Mouse (Mus musculus) spleen, postnatal 14 days (tissue): Measurements from ENCODE around the gene Anpep.

ENCODE experiments used
- DNase-seq, 2 experiments: peaks; one replicate each; pipeline ENCODE4 v3.0.0; 2021 to 2022; ENCODE audit warnings: low spot score in 2 of 2

The Anpep gene

DNA sequence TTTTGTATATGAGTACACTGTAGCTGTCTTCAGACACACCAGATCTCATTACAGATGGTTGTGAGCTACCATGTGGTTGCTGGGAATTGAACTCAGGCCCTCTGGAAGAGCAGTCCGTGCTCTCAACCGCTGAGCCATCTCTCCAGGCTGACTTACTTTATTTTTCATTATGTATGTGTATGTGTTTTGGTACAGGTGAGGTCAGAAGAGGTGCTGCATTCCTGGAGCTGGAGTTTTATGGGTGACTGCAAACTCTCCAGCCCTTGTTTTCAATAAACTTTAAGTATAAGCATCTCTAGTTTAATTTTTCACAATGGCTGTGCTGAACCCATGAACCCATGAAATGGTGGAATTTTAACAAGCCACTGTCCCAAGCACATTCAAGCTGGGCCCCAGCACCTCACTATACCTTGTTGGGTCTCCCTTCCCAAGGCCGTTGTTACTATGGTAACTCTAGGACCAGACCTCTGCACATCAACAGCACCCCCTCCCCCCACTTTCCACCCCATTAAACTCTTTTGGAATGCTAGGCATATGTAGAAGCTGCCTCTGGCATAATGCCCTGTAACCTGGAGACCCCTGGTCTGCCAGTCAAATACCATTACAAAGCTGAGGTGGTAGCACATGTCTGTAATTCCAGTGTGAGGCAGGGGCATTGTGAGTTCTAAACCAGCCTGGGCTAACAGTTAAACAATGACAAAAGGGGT lies 5.6 kb upstream of the Anpep start:
- no peak for DNase-seq

DNA sequence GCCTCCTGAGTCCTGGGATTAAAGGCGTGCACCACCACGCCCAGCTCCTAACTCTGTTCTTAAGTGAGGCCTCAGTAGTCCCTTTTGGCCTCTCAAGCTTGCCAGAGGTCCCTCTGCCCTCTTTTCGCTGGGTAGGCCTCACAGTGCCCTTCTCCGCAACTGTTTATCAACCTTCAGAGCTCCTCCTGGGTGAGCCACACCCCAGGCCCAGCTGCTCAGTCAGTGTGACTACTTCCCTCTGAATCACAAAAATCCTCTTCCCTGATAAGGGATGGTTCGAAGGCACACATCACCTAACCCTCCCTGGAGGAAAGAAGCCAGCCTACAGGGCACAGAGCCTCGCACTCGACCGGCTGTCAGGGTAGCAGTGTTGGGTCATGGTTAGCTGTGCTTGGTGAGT lies 935 bp upstream of the Anpep start:
- DNase-seq, result no peak

DNA sequence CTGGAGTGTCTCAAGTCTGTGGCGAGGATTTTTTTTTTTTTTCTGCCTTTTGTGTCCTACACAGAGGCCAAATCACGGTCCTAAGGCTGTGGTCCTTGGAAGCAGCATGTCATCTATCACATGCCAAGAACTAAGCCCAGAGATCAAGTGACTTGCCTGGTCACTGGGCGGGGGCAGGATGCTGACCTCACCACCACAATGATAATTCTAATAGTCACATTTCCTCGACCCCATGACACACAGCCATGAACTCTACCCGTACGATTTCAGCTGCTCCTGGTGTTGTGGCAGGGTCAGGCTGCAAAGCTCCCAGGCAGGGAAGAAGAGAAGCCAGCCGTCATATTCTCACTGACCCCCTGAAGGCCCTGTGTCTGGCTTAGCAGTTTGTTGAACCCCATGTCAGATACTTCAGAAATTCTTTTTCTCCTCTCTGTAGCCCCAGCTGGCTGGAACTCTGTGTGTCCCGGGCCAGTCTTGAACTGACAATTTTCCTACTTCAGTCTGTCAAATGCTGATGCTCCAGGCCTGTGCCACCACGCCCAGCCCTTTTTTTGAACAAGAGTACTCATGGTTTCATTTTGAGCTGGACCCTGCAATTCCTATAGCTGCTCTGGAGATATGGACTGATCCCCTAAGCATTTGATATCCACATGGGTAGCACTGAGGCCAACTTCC lies 1.8 kb downstream of the Anpep start:
- DNase-seq, result no peak

DNA sequence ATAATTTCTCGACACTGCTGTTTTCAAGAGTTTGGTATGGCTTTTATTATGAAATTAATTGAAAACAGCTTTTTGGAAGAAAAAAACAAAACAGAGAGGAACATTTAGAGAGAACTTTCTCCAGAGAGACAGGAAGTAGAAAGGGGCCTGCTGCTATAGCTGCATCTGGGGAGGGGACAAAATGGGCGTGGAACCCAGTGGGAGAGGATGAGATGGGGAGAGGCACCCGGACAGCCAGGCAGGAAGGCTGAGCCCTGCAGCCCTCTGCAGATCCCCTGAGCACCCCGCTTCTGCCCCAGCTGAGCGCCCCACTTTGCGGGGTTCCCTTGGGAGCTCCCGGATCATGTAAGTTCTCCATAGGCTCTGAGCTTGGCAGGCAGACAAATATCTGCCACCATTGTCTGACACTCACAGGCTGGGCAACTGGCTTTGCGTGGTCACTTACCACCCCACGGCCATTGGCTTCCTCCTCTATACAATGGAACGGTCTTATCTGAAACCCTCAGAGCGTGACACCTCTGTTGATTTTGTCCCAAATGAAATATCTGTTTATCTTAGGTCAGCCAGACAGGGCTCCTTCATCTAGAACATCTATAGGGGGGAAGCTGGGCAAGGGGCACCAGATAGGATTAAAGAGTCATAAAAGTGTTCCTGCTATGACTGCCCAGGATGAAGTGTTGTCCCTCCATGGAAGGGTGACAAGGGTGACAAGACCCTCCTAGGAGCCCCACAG lies 2.5 kb downstream of the Anpep start:
- no peak for DNase-seq

DNA sequence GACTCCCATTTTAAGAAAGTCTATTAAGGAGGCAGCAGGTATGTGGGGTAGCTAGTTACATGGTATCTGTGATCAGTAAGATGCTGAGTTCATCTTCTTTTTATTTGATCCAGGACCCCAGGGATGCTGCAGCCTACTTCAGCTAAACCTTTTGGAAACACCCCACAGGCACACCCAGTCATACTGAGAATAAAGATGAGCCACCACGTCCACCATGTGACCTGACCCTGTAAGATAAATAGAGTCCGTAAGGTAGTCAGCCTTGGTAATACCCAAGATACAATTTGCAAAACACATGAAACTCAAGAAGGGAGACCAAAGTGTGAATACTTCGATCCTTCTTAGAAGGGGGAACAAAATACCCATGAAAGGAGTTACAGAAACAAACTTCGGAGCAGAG lies 4.6 kb downstream of the Anpep start:
- no peak for DNase-seq

DNA sequence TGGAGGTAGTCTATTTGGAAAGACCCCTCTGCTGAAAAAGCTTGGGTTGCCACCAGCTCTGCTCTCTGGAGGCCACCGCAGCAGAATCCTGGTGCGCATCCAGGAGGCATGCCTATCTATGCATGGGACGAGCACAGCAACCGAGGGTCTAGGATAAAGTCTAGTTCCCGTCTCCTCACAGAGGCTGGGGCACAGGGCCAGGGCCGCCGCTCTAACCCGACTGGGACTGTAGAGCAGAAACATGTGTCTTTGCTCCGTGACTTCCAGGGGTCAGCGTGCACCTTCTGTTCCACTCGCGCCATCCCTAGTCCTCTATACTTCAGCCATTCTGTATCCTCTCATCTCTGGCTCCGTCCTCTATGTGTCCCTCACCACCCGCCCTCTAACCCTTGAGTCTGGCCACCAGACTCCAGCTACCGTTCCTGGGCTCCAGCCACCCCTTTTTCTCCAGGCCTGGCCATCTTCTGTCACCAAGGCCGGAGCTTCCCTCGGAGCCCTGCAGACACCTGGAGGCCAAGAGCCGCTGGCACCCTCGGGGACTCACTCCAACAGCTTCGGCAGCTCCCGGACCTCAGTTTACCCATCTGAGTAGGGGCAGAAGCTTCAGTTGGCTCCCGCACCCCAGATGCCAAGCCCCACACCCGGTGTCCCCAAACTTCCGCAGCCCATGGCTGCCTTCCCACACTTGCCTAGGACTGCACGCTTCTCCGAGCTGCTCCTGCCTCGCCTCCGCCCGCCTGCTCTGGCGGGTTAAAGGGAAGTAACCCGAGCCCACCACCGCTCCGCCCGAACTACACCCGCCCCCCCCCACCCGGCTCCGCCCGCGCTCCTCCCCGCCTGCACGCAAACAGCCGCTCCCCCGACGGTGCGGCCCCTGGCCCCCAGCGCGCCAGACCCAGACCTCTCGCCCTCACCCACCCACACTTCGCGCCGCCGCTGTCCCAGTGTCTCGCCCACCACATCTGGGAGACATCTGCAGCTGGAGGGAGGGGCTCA lies 13.1 kb downstream of the Anpep start:
- DNase-seq, result no peak

DNA sequence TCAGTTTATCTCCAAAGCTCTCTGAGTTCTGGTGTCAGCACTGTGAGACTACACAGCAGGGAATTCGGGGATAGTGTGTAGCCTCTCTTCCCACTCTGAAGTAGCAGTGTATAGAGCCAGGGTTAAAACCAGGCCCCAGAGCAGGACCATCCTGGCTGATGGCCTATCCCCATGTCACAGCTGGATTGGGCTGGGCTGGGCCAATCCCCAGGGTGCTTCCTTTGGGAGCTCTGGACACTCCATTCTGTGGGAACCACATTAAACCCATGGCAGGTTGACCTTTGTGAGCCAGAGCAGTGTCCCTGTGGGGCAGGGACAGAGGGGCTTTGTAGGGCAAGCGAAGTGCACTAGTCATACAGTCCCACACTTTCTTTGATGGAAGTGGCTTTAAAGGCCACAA lies 14.5 kb downstream of the Anpep start:
- no peak for DNase-seq

DNA sequence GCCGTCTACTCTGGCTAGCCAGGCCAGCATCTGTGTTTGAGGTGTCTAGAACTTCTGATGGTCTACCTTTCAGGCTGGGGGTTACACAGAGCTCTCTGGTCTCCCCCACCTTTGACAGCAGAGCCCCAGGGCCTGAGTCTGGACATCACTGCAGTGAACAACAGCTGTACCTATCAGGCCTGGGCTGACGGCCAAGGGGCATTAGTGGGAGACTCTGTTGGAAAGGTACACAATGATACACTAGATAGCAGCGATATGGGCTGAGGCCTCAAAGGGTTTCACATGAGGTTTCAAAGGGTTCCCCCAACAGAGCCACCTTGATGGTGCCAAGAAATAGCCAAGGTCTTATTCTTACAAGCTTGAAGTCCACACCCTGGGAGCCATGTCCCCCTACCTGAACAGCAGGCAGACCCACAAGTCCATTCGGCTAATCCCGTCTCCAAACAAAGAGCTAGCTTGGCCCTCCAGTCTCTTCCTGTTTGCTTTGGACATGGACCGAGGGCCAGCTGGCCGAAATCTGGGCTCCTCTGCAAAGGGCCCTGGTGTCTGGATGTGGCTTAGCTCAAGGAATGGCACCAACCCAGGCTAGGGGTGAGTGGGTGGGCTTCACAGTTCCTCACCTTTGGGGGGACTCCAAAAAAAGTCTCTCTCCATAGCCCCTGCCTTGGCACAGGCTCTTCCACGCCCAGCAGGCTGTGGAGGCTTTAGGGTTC lies 16.6 kb downstream of the Anpep start:
- no peak for DNase-seq

DNA sequence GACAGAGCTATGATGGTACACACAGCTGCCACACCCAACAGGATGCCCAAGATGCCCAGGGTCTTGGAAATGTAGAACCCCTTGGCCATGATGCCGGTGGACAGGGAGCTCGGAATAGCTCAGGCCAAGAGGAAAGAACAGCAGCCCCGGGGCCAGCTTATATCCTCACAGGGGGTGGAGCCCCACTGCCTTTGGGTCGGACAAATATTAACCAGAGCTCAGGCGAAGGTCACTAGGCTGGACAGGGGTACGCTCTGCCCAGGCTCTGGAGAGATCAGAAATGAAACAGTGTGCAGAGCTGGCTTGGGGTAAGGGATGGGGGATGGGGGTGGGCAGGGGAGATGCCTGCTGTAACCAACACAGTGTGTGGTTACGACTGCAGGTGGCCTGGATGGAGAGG lies 18.7 kb downstream of the Anpep start:
- DNase-seq, result no peak

DNA sequence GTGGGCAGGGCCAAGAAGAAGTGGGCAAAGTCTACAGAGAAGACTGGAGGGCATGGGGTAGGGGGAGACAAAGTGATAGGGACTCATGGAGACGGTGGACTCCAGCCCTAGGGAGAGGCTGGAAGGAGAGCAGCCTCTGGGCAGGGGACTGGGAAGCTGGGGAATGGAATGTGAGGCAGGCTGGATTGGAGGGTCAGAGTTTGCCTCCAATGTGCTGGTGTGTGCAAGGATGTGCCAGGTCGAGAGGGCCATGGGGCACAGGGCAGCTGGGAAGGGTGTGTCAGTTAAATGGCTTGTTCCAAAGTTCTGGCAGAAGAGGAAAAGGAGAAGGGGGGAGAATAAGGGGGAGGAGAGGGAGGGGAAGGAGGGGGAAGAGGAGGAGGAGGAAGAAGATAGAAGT lies 23.6 kb downstream of the Anpep start:
- no peak for DNase-seq

DNA sequence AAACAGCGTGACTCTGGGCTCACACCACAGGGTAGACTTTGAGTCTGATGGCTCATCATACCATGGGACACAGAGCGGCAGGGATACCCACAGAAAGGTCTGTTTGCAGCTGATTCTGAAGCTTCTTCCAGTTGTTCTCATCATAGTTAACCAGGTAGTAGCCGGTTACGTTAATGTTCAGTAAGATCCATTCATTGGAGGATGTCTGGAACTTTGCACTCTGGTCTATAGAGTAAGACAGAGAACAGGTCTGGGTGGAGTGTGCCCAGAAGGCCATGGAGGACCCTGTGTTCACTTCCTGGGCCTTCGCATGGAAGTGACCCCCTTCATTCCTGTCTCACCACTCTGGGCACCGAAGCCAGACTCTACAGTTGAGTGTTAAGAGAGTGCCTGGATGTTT lies 25.7 kb downstream of the Anpep start:
- DNase-seq, result no peak

DNA sequence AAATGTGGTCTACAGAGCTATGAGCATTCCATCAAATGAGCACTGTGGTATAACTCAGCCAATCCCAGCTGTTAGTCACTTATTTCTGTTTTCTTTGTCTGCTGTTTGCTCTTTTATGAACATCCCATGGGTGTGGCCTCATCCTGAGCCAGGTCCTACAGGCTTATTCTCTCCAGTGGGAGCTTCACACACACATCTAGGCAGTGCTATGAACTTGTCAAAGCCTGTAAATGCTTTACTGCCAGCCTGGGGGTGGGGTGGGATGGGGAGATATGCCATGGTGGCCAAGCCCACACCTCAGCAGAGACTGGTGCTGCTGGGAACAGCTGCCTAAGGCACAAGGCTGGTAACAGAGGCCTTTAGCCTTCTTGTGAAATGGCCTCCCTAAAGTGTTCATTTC lies 27.9 kb downstream of the Anpep start:
- no peak for DNase-seq

DNA sequence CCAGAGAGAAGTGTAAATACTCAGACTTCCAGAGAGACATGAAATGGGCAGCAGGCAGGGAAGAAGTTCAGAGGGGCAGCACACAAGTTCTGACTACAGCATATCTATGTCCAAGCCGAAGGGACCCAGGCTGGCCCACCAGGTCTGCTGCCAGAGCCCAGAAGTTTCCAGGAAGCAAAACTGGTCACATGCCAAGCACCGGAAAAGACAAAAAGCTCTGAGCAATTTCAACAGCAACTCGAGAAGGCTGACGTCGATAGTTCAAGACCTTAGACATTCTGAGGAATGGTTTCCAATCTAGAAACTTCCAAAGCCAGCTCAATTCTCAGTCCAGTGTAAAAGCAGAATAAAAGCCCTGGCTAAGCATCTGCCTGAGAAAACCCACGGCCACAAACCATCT lies 29.3 kb downstream of the Anpep start:
- DNase-seq, result no peak

DNA sequence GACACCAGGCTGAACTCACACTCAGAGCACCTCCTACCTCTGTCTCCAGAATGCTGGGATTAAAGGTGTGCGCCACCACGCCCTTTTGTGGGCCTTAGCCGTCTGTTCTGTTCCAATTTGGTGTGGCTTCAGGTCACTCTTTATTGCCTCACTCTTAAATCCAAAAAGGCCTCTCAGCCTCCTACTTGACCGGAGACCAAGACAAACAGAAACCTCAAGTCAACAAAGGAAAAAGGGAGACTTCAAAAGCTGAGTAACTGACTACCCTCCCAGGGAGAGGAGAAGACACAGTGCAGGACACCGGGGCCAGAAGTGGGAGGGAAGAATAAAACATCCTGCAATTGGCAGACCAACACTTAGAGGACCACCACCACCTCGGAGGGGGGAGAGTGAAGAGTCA lies 29.7 kb downstream of the Anpep start:
- no peak for DNase-seq

DNA sequence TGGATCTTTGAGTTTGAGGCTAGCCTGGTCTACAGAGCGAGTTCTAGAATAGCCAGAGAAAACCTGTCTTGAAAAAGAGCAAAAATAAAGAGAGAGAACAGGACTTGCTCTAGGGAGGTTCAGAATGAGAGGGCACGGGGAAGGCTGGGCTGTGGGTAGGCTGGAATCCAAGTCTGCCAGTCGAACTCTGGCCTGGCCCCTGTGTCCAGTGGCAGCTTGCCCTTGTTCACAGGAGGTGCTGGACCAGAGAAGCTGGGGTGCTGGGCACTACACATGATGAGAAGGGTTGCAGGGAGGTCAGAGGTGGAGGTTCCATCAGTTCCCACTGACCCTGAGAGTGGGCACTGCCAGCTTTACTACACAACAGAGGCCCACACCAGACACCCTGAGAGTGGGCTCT lies 32.5 kb downstream of the Anpep start:
- no peak for DNase-seq

DNA sequence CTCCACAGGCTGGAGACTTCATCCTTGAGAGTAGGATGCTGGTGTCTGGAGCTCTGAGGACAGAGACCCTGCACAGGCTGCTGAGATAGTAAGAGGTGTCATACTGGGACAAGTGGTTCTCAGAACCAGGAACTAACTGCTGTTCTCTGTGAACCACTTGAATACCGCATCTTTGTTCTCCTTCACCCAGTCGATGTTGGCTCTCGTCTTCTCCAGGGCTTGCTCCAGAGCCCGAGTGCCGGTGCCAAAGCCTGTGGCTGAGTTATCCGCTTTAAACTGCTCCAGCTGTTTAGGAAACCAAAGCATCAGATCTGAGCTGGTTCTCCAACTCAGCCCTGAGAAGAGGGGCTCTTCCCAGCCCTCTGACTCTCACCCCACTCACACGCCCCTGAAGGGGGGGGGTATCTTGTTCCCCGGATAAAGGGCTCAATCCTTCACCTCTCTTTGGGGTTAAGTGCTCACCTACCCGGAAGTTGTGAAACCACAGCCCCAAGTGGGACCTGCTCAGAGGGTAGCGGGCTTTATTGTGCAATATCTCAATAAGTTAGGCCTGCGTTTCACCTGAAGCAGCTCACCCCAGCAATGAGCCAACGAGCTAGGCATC lies 38.7 kb downstream of the Anpep start:
- no peak for DNase-seq

DNA sequence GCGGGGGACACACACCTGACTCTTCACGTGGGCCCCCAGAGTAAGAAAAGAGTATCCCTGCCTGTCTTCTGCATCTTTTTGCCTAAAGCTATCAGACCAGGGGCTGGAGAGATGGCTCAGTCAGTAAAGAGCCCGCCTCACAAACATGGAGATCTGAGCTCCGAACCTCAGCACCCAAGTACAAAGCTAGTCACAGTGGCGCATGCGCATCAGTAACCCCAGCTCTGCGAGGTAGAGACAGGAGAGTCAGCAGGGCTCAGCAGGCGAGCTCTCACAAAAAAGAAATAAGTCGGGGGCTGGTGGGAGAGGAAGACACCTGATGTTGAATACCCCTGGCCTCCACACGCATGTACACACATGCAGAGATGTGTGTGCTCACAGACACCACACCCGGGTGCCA lies 40.9 kb downstream of the Anpep start:
- no peak for DNase-seq

DNA sequence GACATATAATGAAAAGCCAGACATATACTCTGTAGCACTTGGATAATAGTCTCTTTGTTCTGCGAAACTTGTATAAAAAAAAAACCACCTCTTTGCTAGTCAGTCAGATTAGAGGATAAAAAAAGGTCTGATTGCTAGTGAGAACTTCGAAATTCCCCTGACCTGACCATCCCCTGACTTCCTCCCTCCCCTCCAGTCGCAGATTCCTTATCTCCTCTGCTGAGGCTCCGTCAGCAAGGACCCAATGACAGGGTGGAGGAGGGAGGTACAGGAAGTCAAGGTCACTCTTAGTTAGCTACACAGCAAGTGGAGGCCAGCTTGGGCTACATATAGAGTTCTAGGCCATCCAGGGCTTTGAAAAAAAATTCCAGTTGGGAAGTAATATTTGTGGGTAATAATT lies 41.3 kb downstream of the Anpep start:
- DNase-seq, result no peak

DNA sequence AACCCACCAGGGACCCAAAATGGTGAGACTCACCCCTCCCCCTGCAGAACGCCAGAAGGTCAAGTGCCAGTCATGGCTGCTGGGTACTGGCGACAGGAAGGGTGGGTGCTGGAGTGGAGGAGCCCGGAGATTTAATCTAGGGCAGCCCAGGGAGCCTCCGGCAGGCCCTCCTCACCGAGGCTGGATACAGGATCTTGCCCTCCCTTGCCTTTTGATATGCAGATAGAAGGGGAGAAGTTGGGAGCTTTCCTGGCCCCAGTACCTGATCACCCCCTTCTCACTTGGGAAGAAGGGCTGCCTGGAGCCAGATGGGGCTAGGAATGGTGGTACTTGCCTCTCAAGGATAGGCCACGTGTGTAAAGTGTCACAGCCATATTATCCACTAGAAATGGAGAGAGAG lies 42.5 kb downstream of the Anpep start:
- DNase-seq, result no peak

DNA sequence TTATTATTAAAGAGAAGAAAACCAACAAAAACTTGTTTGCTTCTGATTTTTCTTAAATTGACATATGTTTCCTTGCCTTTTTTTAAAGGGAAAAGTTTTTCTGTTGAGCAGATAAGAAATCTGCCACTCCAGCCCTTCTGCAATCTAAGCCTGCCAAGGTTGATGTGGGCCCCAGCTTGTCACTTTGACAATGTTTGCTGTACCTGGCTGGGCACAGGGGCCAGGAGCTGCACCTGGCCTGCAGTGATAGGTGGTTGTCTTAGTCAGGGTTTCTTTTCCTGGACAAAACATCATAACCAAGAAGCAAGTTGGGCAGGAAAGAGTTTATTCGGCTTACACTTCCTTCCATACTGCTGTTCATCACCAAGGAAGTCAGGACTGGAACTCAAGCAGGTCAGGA lies 47.5 kb downstream of the Anpep start:
- no peak for DNase-seq
